Comparison of ENCODE assay signal across 13 mouse cellular contexts in genomic region chr5:36317641-36318368, GRCm38 (mm10).
DNase-seq lines count a peak whose midpoint lies in the region; ATAC-seq and TF ChIP-seq lines count a peak whose summit lies in the region.
"Had no signal": no experiment of that assay in that cellular context is flagged by ENCODE, and none has a peak within 500 bp of the region (broad histone marks: within the 10 kb centered on the region; RNA-seq: fewer than 3 reads in every experiment).

No protein-coding gene starts in this region.

- TF ChIP-seq CTCF in layer of hippocampus, adult 2 months (conservative IDR thresholded peaks at IDR 0.05): peak; percentile 52

- no peak overlapping the region for H3K27ac ChIP-seq in layer of hippocampus, adult 2 months
- H3K27ac ChIP-seq: embryonic facial prominence, embryonic 12.5 days; midbrain, embryonic 13.5 days had no signal

- H3K4me3 ChIP-seq in layer of hippocampus, adult 2 months: no peak overlapping the region
- H3K4me3 ChIP-seq: embryonic facial prominence, embryonic 12.5 days; midbrain, embryonic 13.5 days had no signal

- DNase-seq in layer of hippocampus, adult 2 months (ENCODE audit: low spot score in 2 of 2): no peak
- no peak for DNase-seq in layer of hippocampus, postnatal 36 days
- DNase-seq in thymus, postnatal 0 days (ENCODE audit: low spot score): peak; percentile 34
- no peak for DNase-seq in thymus, postnatal 10 days (ENCODE audit: low spot score in 2 of 2)
- DNase-seq in embryo, embryonic 9.5 days (ENCODE audit: extremely low spot score): peak; percentile 35
- DNase-seq in layer of hippocampus, postnatal 14 days (ENCODE audit: low spot score in 2 of 2): no peak
- DNase-seq: heart, adult 11 months; lung, adult 18-20 months had no signal

- ATAC-seq in monocyte, adult 5-6 weeks (replicated peaks; ENCODE audit: insufficient number of reproducible peaks, low FRiP score, low TSS enrichment, poor library complexity, severe bottlenecking): no peak
- ATAC-seq: forebrain, embryonic 14.5 days; hindbrain, embryonic 16.5 days; midbrain, embryonic 13.5 days had no signal

Comparison
In these comparisons a context has a peak if more than half of its experiments do, and no peak if none do; other contexts are left out.
1. DNase-seq: peak in thymus, postnatal 0 days (single experiment) and embryo, embryonic 9.5 days (single experiment); none in layer of hippocampus, adult 2 months (0 of 2), layer of hippocampus, postnatal 36 days (0 of 2), thymus, postnatal 10 days (0 of 2) and layer of hippocampus, postnatal 14 days (0 of 2).